Mouse (Mus musculus): ENCODE data around the gene Arrdc4. TPM values are rescaled to one million over a fixed set of nuclear protein-coding genes. Genes with fewer than 3 reads are reported as not detected.

Gene Arrdc4
- polyA plus RNA-seq, 1 experiment from 2014 or later: 22.2 TPM

DNA sequence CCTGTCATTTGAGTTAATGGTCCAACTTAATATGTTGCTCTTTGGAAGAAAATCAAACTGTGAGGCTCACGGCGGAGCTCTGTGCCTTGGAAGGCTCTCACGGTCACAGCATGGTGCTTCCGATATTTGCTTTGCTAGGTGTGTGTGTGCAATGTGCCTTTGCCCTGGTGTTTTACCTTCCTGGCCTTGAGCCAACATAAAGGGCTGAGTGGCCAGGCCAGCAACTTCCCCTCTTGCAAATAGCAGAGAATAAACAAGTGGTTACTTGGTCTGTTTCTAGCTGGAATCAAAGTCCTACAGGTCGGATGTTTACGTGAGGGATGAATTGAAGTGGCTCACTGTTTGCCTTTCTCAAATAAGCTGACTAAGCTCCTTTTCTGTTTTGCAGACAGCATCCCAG lies 52.1 kb downstream of the Arrdc4 start:
- no peak for DNase-seq (ENCODE audit: low spot score, missing footprints)
- 67% methylated on average over 6 of the region's 6 CpGs for WGBS

DNA sequence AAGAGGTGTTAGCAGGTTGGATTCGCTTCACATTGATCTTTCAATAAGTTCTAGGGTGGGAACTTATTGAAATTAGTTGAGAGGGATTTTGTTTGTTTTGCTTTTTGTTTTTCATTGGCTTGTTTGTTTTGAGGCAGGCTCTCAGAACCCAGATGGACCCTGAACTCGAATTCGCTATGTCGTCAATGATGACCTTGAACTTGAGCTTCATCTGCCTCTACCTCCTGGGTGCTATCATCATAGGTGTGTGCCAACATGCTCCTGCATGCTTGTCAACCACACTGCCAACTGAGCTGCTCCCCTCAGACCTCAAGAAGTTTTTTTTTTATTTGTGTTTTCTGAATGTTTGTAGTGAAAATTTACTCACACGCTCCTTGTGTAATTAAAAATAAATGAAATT lies 52.6 kb downstream of the Arrdc4 start:
- Histone ChIP-seq H3K4me1 (ENCODE audit: control insufficient read depth, insufficient read depth, low read length) (no peaks in the 10 kb centered on the region), H3K27me3 (ENCODE audit: control insufficient read depth, insufficient read depth, low read length) (no peaks in the 10 kb centered on the region), H3K9ac (ENCODE audit: low read length) (no peak overlapping the region), H3K9me3 (ENCODE audit: control insufficient read depth, low read length) (no peaks in the 10 kb centered on the region), H3K27ac (ENCODE audit: low read depth, low read length) (no peak overlapping the region), H3K4me2 (no peak overlapping the region), H3K4me3 (ENCODE audit: low read depth, low read length) (no peak overlapping the region), H3K36me3 (ENCODE audit: control insufficient read depth, insufficient read depth, low read length) (no peaks in the 10 kb centered on the region)
- no peak for ATAC-seq (ENCODE audit: low FRiP score)
- WGBS: 89% methylated on average over 5 of the region's 5 CpGs
- no peak for DNase-seq (ENCODE audit: low spot score, missing footprints)

More for the DNA sequence above, 52.1 kb downstream of the Arrdc4 start:
- Histone ChIP-seq H3K9me3 (ENCODE audit: control insufficient read depth, low read length) (no peaks in the 10 kb centered on the region), H3K27me3 (ENCODE audit: control insufficient read depth, insufficient read depth, low read length) (no peaks in the 10 kb centered on the region), H3K4me3 (ENCODE audit: low read depth, low read length) (no peak overlapping the region), H3K4me1 (ENCODE audit: control insufficient read depth, insufficient read depth, low read length) (no peaks in the 10 kb centered on the region), H3K4me2 (no peak overlapping the region), H3K27ac (ENCODE audit: low read depth, low read length) (no peak overlapping the region), H3K36me3 (ENCODE audit: control insufficient read depth, insufficient read depth, low read length) (no peaks in the 10 kb centered on the region), H3K9ac (ENCODE audit: low read length) (no peak overlapping the region)
- ATAC-seq (ENCODE audit: low FRiP score): no peak

DNA sequence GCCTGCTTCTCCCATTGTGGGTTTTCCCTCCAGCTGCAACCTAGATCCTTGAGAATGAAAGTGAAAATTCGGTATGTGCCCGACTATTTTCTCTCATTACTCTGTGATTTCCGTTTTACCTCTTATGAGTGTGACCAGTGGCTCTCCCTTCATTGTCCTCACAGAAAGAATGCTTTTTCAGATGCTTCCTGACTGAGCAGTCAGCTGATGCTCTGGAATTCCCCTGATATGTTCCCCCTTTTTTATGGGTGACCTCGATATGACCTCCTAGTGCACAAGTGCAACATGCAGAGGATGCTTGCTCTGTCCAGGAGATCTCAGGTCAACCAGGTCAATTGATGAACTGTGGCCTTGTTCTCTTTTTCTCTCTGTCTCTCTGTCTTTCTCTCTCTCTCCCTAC lies 56.3 kb downstream of the Arrdc4 start:
- Histone ChIP-seq H3K9me3 (ENCODE audit: control insufficient read depth, low read length) (no peaks in the 10 kb centered on the region), H3K4me2 (no peak overlapping the region), H3K27ac (ENCODE audit: low read depth, low read length) (no peak overlapping the region), H3K36me3 (ENCODE audit: control insufficient read depth, insufficient read depth, low read length) (no peaks in the 10 kb centered on the region), H3K4me1 (ENCODE audit: control insufficient read depth, insufficient read depth, low read length) (no peaks in the 10 kb centered on the region), H3K27me3 (ENCODE audit: control insufficient read depth, insufficient read depth, low read length) (no peaks in the 10 kb centered on the region), H3K4me3 (ENCODE audit: low read depth, low read length) (no peak overlapping the region), H3K9ac (ENCODE audit: low read length) (no peak overlapping the region)
- WGBS: 70% methylated on average over 4 of the region's 4 CpGs
- no peak for DNase-seq (ENCODE audit: low spot score, missing footprints)
- no peak for ATAC-seq (ENCODE audit: low FRiP score)

DNA sequence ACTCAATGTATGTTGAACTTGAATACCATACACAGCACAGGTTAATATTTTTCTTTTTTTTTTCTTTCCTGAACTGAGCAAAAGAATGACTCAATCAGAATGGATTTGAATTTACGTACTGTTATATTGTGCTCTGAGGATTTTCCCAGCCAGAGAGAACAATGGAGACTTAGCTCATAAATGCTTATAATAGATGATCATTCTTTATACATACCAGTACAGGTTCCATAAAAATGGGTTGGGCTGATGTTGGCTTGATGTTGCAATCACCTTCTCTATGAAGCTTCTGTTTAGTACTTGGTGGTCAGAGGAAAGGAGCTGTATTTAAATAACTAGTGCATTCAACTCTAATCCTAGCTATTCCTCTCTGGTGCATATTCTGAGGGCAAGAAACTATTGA lies 57.6 kb downstream of the Arrdc4 start:
- no peaks in the 10 kb centered on the region for H3K4me1 ChIP-seq (ENCODE audit: control insufficient read depth, insufficient read depth, low read length)
- no peak overlapping the region for H3K27ac ChIP-seq (ENCODE audit: low read depth, low read length)
- H3K9me3 ChIP-seq (ENCODE audit: control insufficient read depth, low read length): no peaks in the 10 kb centered on the region
- H3K36me3 ChIP-seq (ENCODE audit: control insufficient read depth, insufficient read depth, low read length): no peaks in the 10 kb centered on the region
- no peak overlapping the region for H3K4me2 ChIP-seq
- H3K4me3 ChIP-seq (ENCODE audit: low read depth, low read length): no peak overlapping the region
- DNase-seq (ENCODE audit: low spot score, missing footprints) (no peak), ATAC-seq (ENCODE audit: low FRiP score) (no peak)
- 91% methylated on average over 1 of the region's 1 CpGs for WGBS
- no peaks in the 10 kb centered on the region for H3K27me3 ChIP-seq (ENCODE audit: control insufficient read depth, insufficient read depth, low read length)
- H3K9ac ChIP-seq (ENCODE audit: low read length): no peak overlapping the region

DNA sequence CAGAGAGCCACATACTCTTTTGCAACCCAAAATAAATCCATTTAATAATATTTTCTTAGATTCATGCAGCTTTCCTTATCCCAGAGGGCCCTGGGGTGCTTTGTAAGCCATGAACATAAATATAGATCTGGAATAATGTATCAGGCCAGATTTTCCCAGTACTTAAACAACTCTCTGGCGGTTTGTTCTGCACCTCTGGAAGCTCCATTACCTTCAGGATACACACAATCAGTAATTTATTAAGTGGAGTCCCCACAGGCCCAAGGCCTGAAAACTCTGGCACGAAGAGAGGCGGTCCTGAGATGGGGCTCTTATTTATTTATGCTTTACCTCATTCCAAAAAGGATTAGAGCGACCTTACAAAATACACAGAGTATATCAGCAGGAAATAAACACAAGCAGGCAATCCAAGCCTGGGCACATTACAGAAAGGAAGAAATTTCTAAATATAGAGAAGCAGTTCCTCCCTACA lies 61.9 kb downstream of the Arrdc4 start:
- DNase-seq (ENCODE audit: low spot score, missing footprints) (no peak), ATAC-seq (ENCODE audit: low FRiP score) (no peak)
- Histone ChIP-seq H3K36me3 (ENCODE audit: control insufficient read depth, insufficient read depth, low read length) (no peaks in the 10 kb centered on the region), H3K9me3 (ENCODE audit: control insufficient read depth, low read length) (no peaks in the 10 kb centered on the region), H3K9ac (ENCODE audit: low read length) (no peak overlapping the region), H3K4me3 (ENCODE audit: low read depth, low read length) (no peak overlapping the region), H3K27ac (ENCODE audit: low read depth, low read length) (no peak overlapping the region), H3K4me1 (ENCODE audit: control insufficient read depth, insufficient read depth, low read length) (no peaks in the 10 kb centered on the region), H3K27me3 (ENCODE audit: control insufficient read depth, insufficient read depth, low read length) (no peaks in the 10 kb centered on the region), H3K4me2 (no peak overlapping the region)
- WGBS: 63% methylated on average over 4 of the region's 4 CpGs
